Mouse (Mus musculus) heart, embryonic 12.5 days (tissue): ENCODE measurements around the gene Ankzf1. TPM values are rescaled to one million over a fixed set of nuclear protein-coding genes. Genes with fewer than 3 reads are reported as not detected.
A peak's percentile ranks its signal among the peaks of the same experiment; 100 is the strongest.

Source experiments
- ATAC-seq: fragments of 200-750 bp; cut with Nextera tagmentation; 2 replicates; pipeline ENCODE4 v1.8.0; 2017; ENCODE audit warnings: moderate TSS enrichment, moderate library complexity; ENCODE audit not compliant: insufficient number of reproducible peaks, low FRiP score
- H3K27ac ChIP-seq: fragments of 300-500 bp; sonication (generic); 2 replicates; pipeline ENCODE4 v1.5.1; 2016; ENCODE audit warnings: mild to moderate bottlenecking, moderate library complexity; ENCODE audit not compliant: poor library complexity, severe bottlenecking
- H3K27me3 ChIP-seq: fragments of 300-500 bp; sonication (generic); replicated peaks from 2 replicates; pipeline ENCODE4 v1.6.1; 2016; ENCODE audit warnings: mild to moderate bottlenecking, moderate library complexity
- H3K36me3 ChIP-seq: fragments of 300-500 bp; sonication (generic); 2 replicates; pipeline ENCODE4 v1.6.1; 2016; ENCODE audit warnings: mild to moderate bottlenecking, moderate library complexity
- H3K4me1 ChIP-seq: fragments of 300-500 bp; sonication (generic); replicated peaks from 2 replicates; pipeline ENCODE4 v1.6.1; 2016; ENCODE audit warnings: mild to moderate bottlenecking
- H3K4me2 ChIP-seq: fragments of 300-500 bp; sonication (generic); 2 replicates; pipeline ENCODE4 v1.6.1; 2016; ENCODE audit warnings: mild to moderate bottlenecking, moderate library complexity
- H3K4me3 ChIP-seq: fragments of 300-500 bp; sonication (generic); 2 replicates; pipeline ENCODE4 v1.5.1; 2016; ENCODE audit warnings: mild to moderate bottlenecking
- H3K9ac ChIP-seq: fragments of 300-500 bp; sonication (generic); 2 replicates; pipeline ENCODE4 v1.6.1; 2016; ENCODE audit warnings: mild to moderate bottlenecking, moderate library complexity
- H3K9me3 ChIP-seq: fragments of 300-500 bp; sonication (generic); replicated peaks from 2 replicates; pipeline ENCODE4 v1.6.1; 2016; ENCODE audit warnings: mild to moderate bottlenecking, moderate library complexity
- WGBS: fragments of 180-500 bp; shearing (Covaris S2); methylation state at CpG from one replicate; pipeline ENCODE4 v1.1.7; 2016; 5-methylcytosine and 5-hydroxymethylcytosine counted together
- polyA plus RNA-seq: library from polyadenylated mRNA; unstranded; fragments of >200 nt; fragmentation: Nextera tagmentation; extraction: Ambion mirVana; gene quantifications from 2 replicates; pipeline ENCODE4 v1.2.1, GENCODE M21; 2016

Ankzf1 gene
- polyA plus RNA-seq, 1 experiment from 2014 or later = 26.7 TPM

DNA sequence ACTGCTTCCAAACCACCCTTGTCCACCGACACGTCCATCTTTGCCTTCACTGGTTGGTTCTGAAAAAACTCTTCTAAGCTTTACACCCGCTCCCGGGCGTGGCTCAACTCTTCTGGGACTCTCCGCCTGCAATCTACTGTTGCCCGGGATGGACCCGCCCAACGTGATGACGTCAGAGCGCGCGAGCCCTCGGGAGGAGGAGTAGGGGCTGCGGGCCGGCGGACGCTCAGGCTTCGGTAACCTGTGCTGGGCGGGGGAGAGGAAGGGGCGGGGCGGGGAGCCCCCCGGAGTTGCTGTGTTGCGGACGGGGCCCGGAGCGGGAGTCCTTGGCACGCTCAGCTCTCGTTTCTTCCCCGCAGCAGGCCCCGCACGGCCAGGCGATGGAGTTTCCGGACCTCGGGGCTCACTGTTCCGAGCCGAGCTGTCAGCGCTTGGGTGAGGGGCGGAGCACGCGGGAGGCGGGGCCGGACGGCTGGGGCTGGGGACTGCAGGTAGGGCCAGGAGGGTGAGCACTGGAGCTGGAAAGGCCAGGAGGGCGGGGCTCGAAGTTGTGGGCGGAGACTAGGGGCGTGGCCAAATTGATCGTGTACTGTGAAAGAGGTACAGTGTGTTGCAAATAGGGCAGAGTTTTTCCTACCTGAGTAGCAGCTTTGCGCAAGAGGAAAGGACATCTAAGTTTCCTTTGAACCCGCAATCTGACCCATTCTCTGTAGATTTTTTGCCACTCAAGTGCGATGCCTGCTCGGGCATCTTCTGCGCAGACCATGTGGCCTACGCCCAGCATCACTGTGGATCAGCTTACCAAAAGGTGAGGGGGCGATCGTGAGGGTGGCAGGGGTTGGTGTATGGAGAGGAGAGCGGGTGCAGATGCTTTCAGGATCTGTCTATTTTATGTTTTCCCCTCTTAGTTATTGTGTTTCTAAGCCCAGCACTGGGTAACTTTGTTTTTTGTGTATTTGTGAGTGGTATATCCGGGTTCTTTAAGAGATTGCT is 23.2 kb upstream of the Ankzf1 start, which contains the start of gene Zfand2b:
Gene Zfand2b (plus strand): TSS at position 175 of the 993 bp plus-strand sequence.
- Histone ChIP-seq H3K4me2 (peak within 1 kb of the TSS; percentile 72), H3K36me3 (peaks cover 41% of the 10 kb centered on the region), H3K27ac (peak within 1 kb of the TSS; percentile 77), H3K9ac (peak within 1 kb of the TSS; percentile 72), H3K27me3 (no peaks in the 10 kb centered on the region), H3K4me1 (peaks cover 9% of the 10 kb centered on the region; the same call in 1 of the 2 replicates), H3K4me3 (peak within 1 kb of the TSS; percentile 66), H3K9me3 (no peaks in the 10 kb centered on the region)
- WGBS = 1% methylated on average over 59 of the region's 59 CpGs
- peak; percentile 100 for ATAC-seq

GRCm38 (mm10) chr1:75179334-75180104 is 12.4 kb upstream of the Ankzf1 start:
- Histone ChIP-seq H3K4me3 (peak overlapping the region; percentile 71), H3K9ac (peak overlapping the region; percentile 83), H3K4me2 (peak overlapping the region; percentile 99), H3K4me1 (peaks cover 13% of the 10 kb centered on the region), H3K27ac (peak overlapping the region; percentile 64), H3K36me3 (peaks cover 63% of the 10 kb centered on the region), H3K9me3 (no peaks in the 10 kb centered on the region), H3K27me3 (no peaks in the 10 kb centered on the region)
- peak; percentile 65 for ATAC-seq
- 9% methylated on average over 23 of the region's 23 CpGs for WGBS

DNA sequence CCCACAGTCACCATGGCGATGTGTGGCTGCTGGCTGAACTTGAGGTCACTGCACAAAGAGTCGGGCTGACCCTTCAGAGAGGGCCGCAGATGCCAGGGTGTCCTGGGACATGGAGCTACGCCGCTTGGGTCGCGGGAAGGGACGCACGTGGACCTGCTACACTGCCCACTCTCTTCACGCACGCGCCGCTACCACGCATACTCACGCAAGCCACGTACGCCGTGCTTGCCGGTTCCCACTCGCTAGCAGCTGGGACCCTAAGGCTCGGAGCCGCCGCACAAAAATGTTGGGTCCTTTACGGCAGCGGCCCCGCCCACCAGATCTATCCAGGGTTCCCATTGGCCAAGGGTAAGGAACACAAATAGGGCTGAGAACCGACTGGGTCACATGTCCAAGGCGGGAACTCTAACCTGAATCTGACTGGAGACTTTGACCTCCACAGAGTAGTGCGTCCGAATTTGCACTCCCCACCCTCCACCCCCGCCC is 11.8 kb upstream of the Ankzf1 start, which contains the start of gene Abcb6:
Gene Abcb6 (minus strand): TSS at position 288 of the 486 bp plus-strand sequence.
- peak within 1 kb of the TSS; percentile 99 for H3K4me2 ChIP-seq
- peak; percentile 90 for ATAC-seq
- H3K4me1 ChIP-seq = peaks cover 13% of the 10 kb centered on the region
- no peaks in the 10 kb centered on the region for H3K9me3 ChIP-seq
- 0% methylated on average over 31 of the region's 31 CpGs for WGBS
- peak within 1 kb of the TSS; percentile 83 for H3K9ac ChIP-seq
- no peaks in the 10 kb centered on the region for H3K27me3 ChIP-seq
- H3K36me3 ChIP-seq = peaks cover 65% of the 10 kb centered on the region
- peak within 1 kb of the TSS; percentile 71 for H3K4me3 ChIP-seq
- peak within 1 kb of the TSS; percentile 64 for H3K27ac ChIP-seq

GRCm38 (mm10) chr1:75180741-75181140 is 11.2 kb upstream of the Ankzf1 start:
- no peak for ATAC-seq
- no peaks in the 10 kb centered on the region for H3K9me3 ChIP-seq
- H3K4me1 ChIP-seq = peaks cover 13% of the 10 kb centered on the region
- H3K27ac ChIP-seq = no peak overlapping the region
- H3K36me3 ChIP-seq = peaks cover 65% of the 10 kb centered on the region
- peak overlapping the region; percentile 99 for H3K4me2 ChIP-seq
- H3K9ac ChIP-seq = no peak overlapping the region
- WGBS = 36% methylated on average over 7 of the region's 7 CpGs
- H3K27me3 ChIP-seq = no peaks in the 10 kb centered on the region
- peak overlapping the region; percentile 71 for H3K4me3 ChIP-seq

DNA sequence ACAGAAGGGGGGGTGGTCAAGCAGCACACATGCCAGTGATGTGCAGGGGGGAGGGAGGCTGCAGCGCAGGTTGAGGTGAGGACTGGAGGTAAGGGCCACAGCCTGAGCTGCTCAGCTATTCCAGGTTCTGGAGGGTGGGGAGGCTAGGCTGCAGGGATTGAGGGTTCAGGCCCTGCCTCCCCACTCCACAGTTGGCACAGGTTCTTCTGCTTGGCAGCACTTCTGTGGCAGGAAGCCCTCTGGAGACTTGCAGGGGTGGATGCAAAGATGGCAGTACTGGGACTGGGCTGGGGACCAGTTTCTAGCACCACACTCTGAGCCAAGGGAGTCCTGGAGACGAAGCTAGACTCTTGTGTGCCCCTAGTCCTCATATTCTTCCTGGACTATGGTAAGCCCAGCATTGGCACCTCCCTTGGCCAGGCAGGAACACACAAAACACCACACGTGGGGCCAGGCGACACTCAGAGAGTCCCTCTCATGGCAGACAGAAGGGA is 10.5 kb upstream of the Ankzf1 start:
- Histone ChIP-seq H3K9ac (no peak overlapping the region), H3K36me3 (peaks cover 65% of the 10 kb centered on the region), H3K4me3 (no peak overlapping the region), H3K27ac (no peak overlapping the region), H3K4me1 (peaks cover 13% of the 10 kb centered on the region), H3K9me3 (no peaks in the 10 kb centered on the region), H3K27me3 (no peaks in the 10 kb centered on the region), H3K4me2 (no peak overlapping the region)
- WGBS = 88% methylated on average over 4 of the region's 4 CpGs
- ATAC-seq = no peak

- Histone ChIP-seq H3K36me3 (peaks cover 67% of the 10 kb centered on the region), H3K9ac (no peak overlapping the region), H3K4me2 (no peak overlapping the region), H3K27me3 (no peaks in the 10 kb centered on the region), H3K27ac (no peak overlapping the region), H3K4me1 (peaks cover 13% of the 10 kb centered on the region), H3K9me3 (no peaks in the 10 kb centered on the region), H3K4me3 (no peak overlapping the region)
- ATAC-seq = no peak
- WGBS = 73% methylated on average over 4 of the region's 4 CpGs
These were observed 9.8 kb upstream of the Ankzf1 start for GRCm38 (mm10) chr1:75182160-75182559.

DNA sequence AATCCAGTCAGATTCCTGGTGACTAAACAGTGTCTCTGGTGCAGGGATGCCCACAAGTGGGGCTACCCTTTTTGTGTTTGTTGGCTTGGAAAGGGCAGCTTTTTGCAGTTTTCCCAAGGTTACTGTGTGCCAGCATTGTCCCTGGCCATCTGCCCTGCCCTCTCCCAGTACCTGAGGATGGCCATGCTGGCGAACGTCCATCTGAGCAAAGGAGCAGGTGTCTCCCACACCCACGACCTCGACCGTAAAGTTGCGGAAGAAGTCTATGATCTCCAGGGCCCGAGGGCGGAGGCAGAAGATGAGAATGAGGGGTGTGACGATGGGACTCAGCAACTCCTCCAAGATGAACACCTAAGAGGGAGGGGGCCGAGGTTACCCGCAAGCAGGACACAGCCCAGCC is 6.5 kb upstream of the Ankzf1 start:
- Histone ChIP-seq H3K4me2 (no peak overlapping the region), H3K9ac (no peak overlapping the region), H3K36me3 (peaks cover 74% of the 10 kb centered on the region), H3K27me3 (no peaks in the 10 kb centered on the region), H3K27ac (no peak overlapping the region), H3K4me3 (no peak overlapping the region), H3K9me3 (no peaks in the 10 kb centered on the region), H3K4me1 (peaks cover 8% of the 10 kb centered on the region)
- ATAC-seq = no peak
- WGBS = 88% methylated on average over 11 of the region's 11 CpGs

GRCm38 (mm10) chr1:75187126-75187525 is 4.8 kb upstream of the Ankzf1 start:
- Histone ChIP-seq H3K4me3 (no peak overlapping the region), H3K36me3 (peaks cover 62% of the 10 kb centered on the region), H3K9ac (no peak overlapping the region)

DNA sequence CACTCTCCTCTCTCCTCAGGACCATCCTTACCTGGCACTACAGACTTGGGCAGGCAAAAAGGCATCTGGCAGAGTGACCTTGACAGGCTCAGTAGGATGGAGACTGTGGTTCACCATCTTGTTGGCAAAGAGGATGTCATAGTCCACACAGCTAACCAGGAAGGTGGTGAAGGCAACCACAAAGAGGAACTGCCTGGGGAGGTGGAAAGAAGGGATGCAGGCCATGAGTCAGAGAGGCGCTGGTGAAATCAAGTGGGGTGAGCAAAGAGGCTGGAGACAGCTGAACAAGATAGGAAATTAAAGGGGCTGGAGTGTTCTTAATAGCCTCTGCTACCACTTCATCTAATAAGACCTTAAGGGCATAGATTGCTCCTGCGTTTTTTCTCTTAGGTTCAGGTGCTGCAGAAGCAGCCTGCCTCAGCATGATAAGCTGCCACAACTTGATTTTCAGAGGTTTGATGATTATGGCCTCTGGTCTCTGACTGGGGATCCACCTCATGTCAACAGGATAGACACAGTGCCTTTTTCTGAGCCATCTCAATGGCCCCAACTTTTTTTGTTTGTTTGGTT is 4.0 kb upstream of the Ankzf1 start:
- Histone ChIP-seq H3K4me3 (no peak overlapping the region), H3K36me3 (peaks cover 53% of the 10 kb centered on the region)

More at GRCm38 (mm10) chr1:75187126-75187525, 4.8 kb upstream of the Ankzf1 start:
- H3K27me3 ChIP-seq = no peaks in the 10 kb centered on the region
- no peak overlapping the region for H3K27ac ChIP-seq
- H3K4me1 ChIP-seq = peaks cover 13% of the 10 kb centered on the region
- no peak overlapping the region for H3K4me2 ChIP-seq
- no peaks in the 10 kb centered on the region for H3K9me3 ChIP-seq
- no peak for ATAC-seq

DNA sequence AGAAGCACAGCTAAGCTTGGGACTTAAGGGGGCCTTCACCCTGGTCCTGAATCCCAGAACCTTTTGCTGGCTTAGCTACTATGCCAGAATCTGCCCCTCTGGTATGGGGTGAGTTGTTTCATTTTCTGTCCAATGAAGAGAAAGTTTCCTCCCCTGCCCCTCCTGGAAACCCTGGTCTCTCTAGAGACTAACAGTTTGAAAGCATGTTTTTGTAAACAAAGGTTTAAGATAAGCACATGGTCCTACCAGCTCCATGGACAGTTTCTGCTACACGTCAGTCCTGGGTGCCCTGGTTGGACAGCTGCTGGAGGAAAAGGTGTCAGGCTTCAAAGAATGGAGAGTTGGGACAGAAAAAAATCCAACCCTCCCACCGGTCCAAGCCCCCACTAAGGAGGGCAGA is 1.4 kb upstream of the Ankzf1 start:
- peak overlapping the region; percentile 85 for H3K4me3 ChIP-seq
- 24% methylated on average over 2 of the region's 2 CpGs for WGBS
- no peaks in the 10 kb centered on the region for H3K9me3 ChIP-seq
- peak; percentile 59 for ATAC-seq
- H3K27ac ChIP-seq = peak overlapping the region; percentile 28
- peaks cover 37% of the 10 kb centered on the region for H3K36me3 ChIP-seq
- H3K4me1 ChIP-seq = peaks cover 22% of the 10 kb centered on the region
- H3K9ac ChIP-seq = peak overlapping the region; percentile 87
- H3K4me2 ChIP-seq = peak overlapping the region; percentile 81
- H3K27me3 ChIP-seq = no peaks in the 10 kb centered on the region

More for the DNA sequence above, 4.0 kb upstream of the Ankzf1 start:
- Histone ChIP-seq H3K4me1 (peaks cover 14% of the 10 kb centered on the region), H3K9ac (no peak overlapping the region), H3K4me2 (no peak overlapping the region), H3K27ac (no peak overlapping the region), H3K9me3 (no peaks in the 10 kb centered on the region), H3K27me3 (no peaks in the 10 kb centered on the region)
- 74% methylated on average over 2 of the region's 2 CpGs for WGBS
- no peak for ATAC-seq
